Mouse (Mus musculus) heart, postnatal 14 days (tissue): ENCODE data around the gene Olfr630. TPM values are rescaled to one million over a fixed set of nuclear protein-coding genes. Genes with fewer than 3 reads are reported as not detected.
"Not testable (repeated sequence)": the region's sequence is repeated elsewhere in the genome, so short reads cannot be mapped to it uniquely, and the experiment has no call there.

Source experiments
- DNase-seq, 2 experiments: peaks; one replicate each; pipeline ENCODE4 v3.0.0; 2021 to 2022
- intact Hi-C: fragments of 180-260 bp; cut with DNase I; formaldehyde crosslinking; loops from one replicate; pipeline ENCODE4 v1.15.1; 2025
- long read RNA-seq, 2 experiments: library from polyadenylated mRNA; stranded (forward); transcript quantifications; one replicate each; pipeline ENCODE4 v2.0.0; 2021
- total RNA-seq, 2 experiments: library from RNA; stranded (reverse); gene quantifications; 2 replicates each; pipeline ENCODE4 v1.2.3; 2021

Olfr630 gene
- total RNA-seq, result not detected
- long read RNA-seq, experiment 1, result 0 reads
- long read RNA-seq, experiment 2, result 0 reads

DNA sequence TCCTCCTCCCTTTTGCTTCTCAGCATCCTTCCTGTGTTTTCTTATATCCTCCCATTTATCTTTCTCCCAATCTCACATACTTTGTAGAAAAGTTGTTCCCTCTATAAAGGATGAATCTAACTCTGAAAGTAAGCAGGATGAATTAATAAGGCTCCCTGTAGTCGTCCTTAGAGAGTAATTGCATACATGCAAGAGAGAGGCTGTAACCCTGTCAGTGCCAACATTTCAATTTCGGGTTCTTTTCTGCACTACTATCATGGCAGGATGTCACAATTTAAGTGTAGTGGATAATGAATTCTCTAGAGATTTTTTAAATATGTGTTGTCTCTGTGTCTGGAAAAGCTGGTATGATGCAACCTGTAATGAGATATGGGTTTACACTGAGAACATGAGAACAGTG, at the start of gene Olfr630:
TSS of gene Olfr630 (minus strand) at position 101 of the 400 bp plus-strand sequence.
- DNase-seq, result no peak
- intact Hi-C loops, result no loop called here

DNA sequence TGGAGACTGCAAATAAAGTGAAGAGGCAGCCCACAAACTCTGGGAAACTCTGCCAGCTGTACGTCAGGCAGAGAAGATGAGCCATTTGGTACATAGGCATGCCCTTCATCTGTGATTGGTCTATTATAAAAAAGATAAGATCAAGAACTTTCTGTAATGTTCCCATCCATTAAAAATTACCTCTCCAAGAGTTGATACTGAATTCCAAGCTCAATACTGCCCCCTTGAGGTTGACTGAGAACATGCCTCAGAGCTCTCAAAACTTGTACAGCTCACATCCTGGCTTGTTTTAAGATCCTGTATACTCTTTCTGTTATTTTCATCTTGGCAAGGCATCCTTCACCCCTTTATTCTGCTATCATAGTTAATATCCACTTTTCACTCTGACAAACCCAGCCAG, 49.7 kb upstream of the Olfr630 start:
- DNase-seq, result peak in 1 of 2 experiments; percentile 19
- intact Hi-C loops, result no loop called here

DNA sequence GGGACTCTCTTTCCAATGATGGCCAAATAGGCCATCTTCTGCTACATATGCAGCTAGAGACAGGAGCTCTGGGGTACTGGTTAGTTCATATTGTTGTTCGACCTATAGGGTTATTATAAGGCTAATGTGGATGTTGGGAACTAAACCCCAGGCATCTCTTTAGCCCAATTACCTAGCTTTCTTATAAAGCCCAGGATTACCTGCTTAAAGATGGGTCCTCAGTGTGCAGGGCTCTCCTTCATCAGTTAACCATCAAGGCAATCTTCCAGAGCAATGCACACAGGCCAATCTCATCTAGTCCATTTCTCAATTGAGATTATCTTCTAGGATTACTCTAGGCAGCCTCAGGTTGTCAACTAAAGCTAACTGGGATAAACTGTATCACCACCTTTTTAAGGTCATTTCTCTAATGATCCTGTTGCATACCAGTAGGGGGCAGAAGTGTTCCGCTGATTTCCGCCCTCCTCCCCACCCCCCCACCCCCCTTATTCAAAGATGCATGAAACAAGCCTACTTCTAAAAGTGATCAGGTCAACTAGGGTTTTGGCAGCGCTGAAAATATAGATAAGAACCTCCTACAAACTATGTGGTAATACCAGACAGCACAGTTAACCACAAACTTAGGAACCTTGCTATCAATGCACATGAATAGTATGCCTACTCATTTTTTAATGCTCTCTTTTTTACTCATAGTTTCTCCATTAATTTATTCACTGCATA, 35.7 kb upstream of the Olfr630 start:
- DNase-seq, result peak in 1 of 2 experiments; percentile 4
- intact Hi-C loops, result loop anchor here (5.0 kb wide), 1 partner anchor 149 kb away; the partner anchor contains the start of gene Olfr633

- no peak for DNase-seq
- intact Hi-C loops, result loop anchor here (5.0 kb wide), 1 partner anchor 151 kb away; the partner anchor contains the start of gene Olfr633
These were observed 34.6 kb upstream of the Olfr630 start, which contains the start of gene Olfr67 for GRCm38 (mm10) chr7:103791721-103792120. TSS of gene Olfr67 (minus strand) at chr7:103791821.

DNA sequence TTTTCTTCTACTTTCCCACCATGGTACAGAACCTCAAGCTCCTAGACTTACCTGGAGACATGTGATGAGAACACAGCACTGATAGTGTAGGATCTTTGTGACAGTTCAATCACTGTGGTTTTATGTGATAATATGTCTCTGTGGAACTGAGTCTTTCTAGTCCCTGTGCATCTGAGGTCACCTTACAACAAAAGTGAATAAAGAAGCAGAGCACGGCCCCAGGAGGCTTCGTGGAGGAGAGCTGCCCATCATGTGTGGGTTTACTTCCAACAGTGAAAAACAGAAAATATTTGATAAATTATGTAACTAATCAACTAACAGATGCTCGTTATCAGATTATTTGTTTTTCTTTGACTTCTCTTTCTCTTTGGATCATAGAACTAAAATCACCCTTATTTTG, 22.5 kb upstream of the Olfr630 start, which contains the start of gene Olfr68:
TSS of gene Olfr68 (minus strand) at position 101 of the 400 bp plus-strand sequence.
- DNase-seq, result no peak
- intact Hi-C loops, result no loop called here

DNA sequence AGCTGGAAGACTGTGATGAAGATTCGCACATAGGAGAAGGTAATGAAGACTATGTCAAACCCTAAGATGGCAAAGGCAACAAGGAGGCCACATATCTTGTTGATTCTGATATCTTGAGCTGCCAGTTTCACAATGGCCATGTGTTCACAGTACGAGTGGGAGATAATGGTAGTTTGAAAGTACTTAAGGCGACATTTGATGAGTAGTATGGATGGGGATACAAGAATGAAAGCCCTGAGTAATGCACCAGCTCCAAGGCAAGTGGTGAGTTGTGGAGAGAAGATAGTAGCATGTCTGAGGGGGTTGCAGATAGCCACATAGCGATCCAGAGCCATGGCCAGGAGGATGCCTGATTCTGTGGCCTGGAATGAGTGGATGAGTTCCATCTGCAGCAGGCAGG, 20.5 kb upstream of the Olfr630 start:
- DNase-seq, result not testable (repeated sequence)

DNA sequence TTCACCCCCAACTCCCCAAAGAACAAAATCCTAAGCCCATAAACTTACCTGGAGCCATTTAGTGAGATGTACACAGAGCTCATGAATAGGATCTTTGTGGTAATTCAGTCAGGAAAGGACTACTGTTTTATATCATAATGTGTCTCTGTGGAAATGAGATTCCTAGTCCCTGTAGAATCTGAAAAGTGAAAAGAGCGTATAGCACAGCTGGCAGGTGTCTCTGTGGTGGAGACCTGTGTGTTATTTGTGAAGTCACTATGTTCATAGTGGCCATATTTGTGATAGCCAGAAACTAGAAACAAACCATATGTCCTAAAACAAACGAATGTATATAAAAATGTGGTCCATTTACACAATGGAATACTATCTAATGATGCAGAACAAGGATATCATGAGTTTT, 14.4 kb upstream of the Olfr630 start, which contains the start of gene Olfr69:
TSS of gene Olfr69 (minus strand) at position 101 of the 400 bp plus-strand sequence.
- intact Hi-C loops, result no loop called here
- no peak for DNase-seq

More for the DNA sequence above, 20.5 kb upstream of the Olfr630 start:
- intact Hi-C loops, result not testable (repeated sequence)

- DNase-seq, intact Hi-C loops: not testable (repeated sequence)
These were observed 10.6 kb upstream of the Olfr630 start for GRCm38 (mm10) chr7:103767687-103768086.

GRCm38 (mm10) chr7:103762212-103762611, 5.1 kb upstream of the Olfr630 start:
- DNase-seq, intact Hi-C loops: not testable (repeated sequence)

GRCm38 (mm10) chr7:103744843-103745242, 12.3 kb downstream of the Olfr630 start, which contains the start of gene Olfr629:
TSS of gene Olfr629 (minus strand) at chr7:103744943.
- intact Hi-C loops, result no loop called here

DNA sequence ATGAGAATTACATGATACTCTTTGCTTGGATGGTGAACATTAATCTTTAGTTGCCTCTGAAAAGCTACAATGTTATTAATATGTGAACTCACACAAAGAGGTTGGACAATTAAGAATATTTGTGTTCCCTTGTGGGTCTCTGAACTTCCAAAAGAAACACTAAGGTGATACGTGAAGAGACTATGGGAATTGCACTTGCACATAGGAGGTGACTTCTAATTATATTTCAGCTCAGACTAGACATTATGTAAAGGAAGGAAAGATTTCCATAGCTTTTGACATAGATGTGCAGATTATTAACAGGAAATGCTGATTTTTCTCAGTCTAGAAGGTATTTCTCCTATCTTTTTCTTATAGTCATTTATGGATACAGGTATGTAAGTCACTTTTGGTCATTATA, 27.1 kb downstream of the Olfr630 start, which contains the start of gene Olfr628:
TSS of gene Olfr628 (plus strand) at position 301 of the 400 bp plus-strand sequence.
- intact Hi-C loops, result no loop called here
- no peak for DNase-seq

More at GRCm38 (mm10) chr7:103744843-103745242, 12.3 kb downstream of the Olfr630 start, which contains the start of gene Olfr629:
- DNase-seq, result no peak

DNA sequence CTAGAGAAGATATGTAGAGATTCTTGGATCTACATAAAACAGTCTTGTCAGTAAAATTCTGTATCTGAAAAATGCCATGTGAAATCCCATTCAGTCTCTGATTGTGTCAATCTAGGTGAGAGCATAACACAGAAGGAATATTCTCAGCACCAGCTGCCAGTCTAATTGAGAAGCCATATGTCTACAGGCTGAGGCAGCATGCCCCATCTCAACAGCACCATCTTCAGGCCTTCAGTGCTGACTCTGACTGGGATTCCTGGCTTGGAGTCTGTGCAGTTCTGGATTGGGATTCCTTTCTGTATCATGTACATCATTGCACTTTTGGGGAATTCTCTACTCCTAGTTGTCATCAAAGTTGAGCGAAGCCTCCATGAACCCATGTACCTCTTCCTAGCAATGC, 40.7 kb downstream of the Olfr630 start:
- intact Hi-C loops, DNase-seq: not testable (repeated sequence)

GRCm38 (mm10) chr7:103714371-103714770, 42.8 kb downstream of the Olfr630 start, which contains the start of gene Olfr243:
TSS of gene Olfr243 (plus strand) at chr7:103714671.
- intact Hi-C loops, result no loop called here

GRCm38 (mm10) chr7:103712024-103712423, 45.1 kb downstream of the Olfr630 start:
- DNase-seq, result no peak
- intact Hi-C loops, result no loop called here

More at GRCm38 (mm10) chr7:103714371-103714770, 42.8 kb downstream of the Olfr630 start, which contains the start of gene Olfr243:
- DNase-seq, result no peak

Other genes starting within 250 kb of the Olfr630 start
- gene Olfr610, start 245.2 kb downstream of the Olfr630 start, total RNA-seq, result not detected
- not detected for gene Olfr611, start 236.5 kb downstream of the Olfr630 start, total RNA-seq
- not detected for gene Olfr612, start 214.6 kb downstream of the Olfr630 start, total RNA-seq
- gene Olfr613, start 209.3 kb downstream of the Olfr630 start, total RNA-seq, result not detected
- gene Olfr615, start 201.3 kb downstream of the Olfr630 start, total RNA-seq, result not detected
- gene Olfr616, start 188.2 kb downstream of the Olfr630 start, total RNA-seq, result not detected
- gene Olfr617, start 184.3 kb downstream of the Olfr630 start, total RNA-seq, result not detected
- gene Olfr618, start 167.2 kb downstream of the Olfr630 start, total RNA-seq, result not detected
- gene Olfr619, start 156.8 kb downstream of the Olfr630 start, total RNA-seq, result not detected
- not detected for gene Olfr620, start 144.8 kb downstream of the Olfr630 start, total RNA-seq
- not detected for gene Olfr622, start 114.6 kb downstream of the Olfr630 start, total RNA-seq
- gene Olfr623, start 93.6 kb downstream of the Olfr630 start, total RNA-seq, result not detected
- gene Olfr624, start 86.1 kb downstream of the Olfr630 start, total RNA-seq, result not detected
- not detected for gene Olfr625-ps1, start 74.6 kb downstream of the Olfr630 start, total RNA-seq
- gene Olfr243, start 42.7 kb downstream of the Olfr630 start, total RNA-seq, result not detected
- gene Olfr628, start 27.0 kb downstream of the Olfr630 start, total RNA-seq, result not detected
- not detected for gene Olfr629, start 12.4 kb downstream of the Olfr630 start, total RNA-seq
- not detected for gene Olfr69, start 14.3 kb upstream of the Olfr630 start, total RNA-seq
- gene Olfr68, start 22.4 kb upstream of the Olfr630 start, total RNA-seq, result not detected
- not detected for gene Olfr67, start 34.5 kb upstream of the Olfr630 start, total RNA-seq
- 1,000 to 10,000 TPM; 2,822 to 3,799 TPM for gene Hbb-bt, start 56.7 kb upstream of the Olfr630 start, total RNA-seq
- gene Hbb-bs, start 70.8 kb upstream of the Olfr630 start, total RNA-seq, result over 10,000 TPM; 24,882 to 31,010 TPM
- gene Hbb-bh2, start 83.2 kb upstream of the Olfr630 start, total RNA-seq, result not detected
- gene Hbb-bh1, start 85.8 kb upstream of the Olfr630 start, total RNA-seq, result not detected
- gene Hbb-y, start 95.9 kb upstream of the Olfr630 start, total RNA-seq, result not detected
- not detected for gene Olfr66, start 128.9 kb upstream of the Olfr630 start, total RNA-seq
- not detected for gene Olfr64, start 137.2 kb upstream of the Olfr630 start, total RNA-seq
- not detected for gene Olfr65, start 146.2 kb upstream of the Olfr630 start, total RNA-seq
- not detected for gene Olfr631, start 171.5 kb upstream of the Olfr630 start, total RNA-seq
- not detected for gene Olfr632, start 177.0 kb upstream of the Olfr630 start, total RNA-seq
- not detected for gene Olfr633, start 187.1 kb upstream of the Olfr630 start, total RNA-seq
- not detected for gene Olfr635, start 213.8 kb upstream of the Olfr630 start, total RNA-seq
- not detected for gene Olfr638, start 241.4 kb upstream of the Olfr630 start, total RNA-seq